Mouse (Mus musculus) liver, adult 2 months (tissue): ENCODE data around the gene Wrnip1. TPM values are rescaled to one million over a fixed set of nuclear protein-coding genes. Genes with fewer than 3 reads are reported as not detected.

Source experiments
- DNase-seq: peaks from one replicate; pipeline ENCODE4 v3.0.0-alpha.2; 2011; ENCODE audit warnings: low read depth, low spot score; ENCODE audit errors: extremely low read depth
- H3K27ac ChIP-seq: fragments of 200-500 bp; replicated peaks from 2 replicates; pipeline ENCODE4 v1.5.1; 2012; ENCODE audit warnings: low read depth, mild to moderate bottlenecking, control low read depth, inconsistent platforms, low read length; ENCODE audit not compliant: insufficient read depth
- H3K27me3 ChIP-seq: fragments of 200-500 bp; 2 replicates; pipeline ENCODE4 v1.6.1; 2012; ENCODE audit warnings: mild to moderate bottlenecking, moderate library complexity, low read length, inconsistent platforms; ENCODE audit not compliant: control insufficient read depth, insufficient read depth
- H3K36me3 ChIP-seq: fragments of 200-500 bp; 2 replicates; pipeline ENCODE4 v1.6.1; 2012; ENCODE audit warnings: low read length, inconsistent platforms; ENCODE audit not compliant: control insufficient read depth, insufficient read depth
- H3K4me1 ChIP-seq: fragments of 200-500 bp; 2 replicates; pipeline ENCODE4 v1.6.1; 2011; ENCODE audit warnings: low read length; ENCODE audit not compliant: control insufficient read depth, insufficient read depth
- H3K4me3 ChIP-seq: fragments of 200-500 bp; 2 replicates; pipeline ENCODE4 v1.5.1; 2011; ENCODE audit warnings: low read depth, mild to moderate bottlenecking, control low read depth, low read length, moderate library complexity; ENCODE audit not compliant: insufficient read depth
- H3K79me2 ChIP-seq: fragments of 200-500 bp; 2 replicates; pipeline ENCODE4 v1.6.1; 2012; ENCODE audit warnings: inconsistent platforms, mild to moderate bottlenecking, low read length, moderate library complexity; ENCODE audit not compliant: control insufficient read depth, insufficient read depth
- H3K9ac ChIP-seq: fragments of 200-500 bp; 2 replicates; pipeline ENCODE4 v1.6.1; 2012; ENCODE audit warnings: low read depth, mild to moderate bottlenecking, control low read depth, inconsistent platforms, low read length
- CTCF ChIP-seq: fragments of 200-500 bp; IDR thresholded peaks from 2 replicates; pipeline ENCODE4 v1.5.1; 2011; ENCODE audit warnings: low read depth, low read length, control low read depth
- POLR2A ChIP-seq: fragments of 200-500 bp; IDR thresholded peaks from 2 replicates; pipeline ENCODE4 v1.6.1; 2011; ENCODE audit warnings: low read length, control low read depth; ENCODE audit not compliant: insufficient read depth; ENCODE audit errors: extremely low read depth
- WGBS: fragments of 180-500 bp; shearing (Covaris S2); methylation state at CpG from one replicate; pipeline ENCODE4 v1.1.7; 2018; 5-methylcytosine and 5-hydroxymethylcytosine counted together
- polyA plus RNA-seq: library from polyadenylated mRNA; depleted of rRNA; stranded (reverse); fragments of >200 nt; gene quantifications from 2 replicates; pipeline ENCODE4 v1.2.3, GENCODE M21; 2012
- total RNA-seq: library from RNA; depleted of rRNA; stranded (reverse); fragments of >200 nt; gene quantifications from 2 replicates; pipeline ENCODE4 v1.2.3, GENCODE M21; 2014

Gene Wrnip1
- total and polyA plus RNA-seq, 2 experiments: 33.9 to 38.7 TPM

DNA sequence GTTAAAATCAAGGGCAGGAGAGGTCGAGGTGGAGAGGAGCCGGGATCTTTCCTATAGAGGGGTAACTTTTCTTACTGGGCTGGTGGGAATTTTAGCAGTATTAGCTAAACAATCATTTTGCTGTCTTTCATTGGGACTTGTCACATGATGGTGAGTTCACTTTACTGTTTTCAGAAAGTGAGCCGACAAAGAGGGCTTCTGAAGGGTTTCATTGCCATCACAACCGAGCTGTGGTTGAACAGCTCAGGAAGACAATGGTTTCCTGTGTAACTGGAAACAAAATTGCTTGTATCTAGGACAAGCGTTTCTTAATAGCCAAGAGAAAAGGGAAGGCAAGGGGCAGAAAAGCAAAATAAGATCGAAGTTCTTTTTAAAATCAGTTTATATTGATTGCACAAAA is 31.4 kb downstream of the Wrnip1 start:
- H3K27ac ChIP-seq: no peak overlapping the region
- 83% methylated on average over 6 of the region's 6 CpGs for WGBS
- TF ChIP-seq POLR2A: no peak
- no peak for TF ChIP-seq CTCF

DNA sequence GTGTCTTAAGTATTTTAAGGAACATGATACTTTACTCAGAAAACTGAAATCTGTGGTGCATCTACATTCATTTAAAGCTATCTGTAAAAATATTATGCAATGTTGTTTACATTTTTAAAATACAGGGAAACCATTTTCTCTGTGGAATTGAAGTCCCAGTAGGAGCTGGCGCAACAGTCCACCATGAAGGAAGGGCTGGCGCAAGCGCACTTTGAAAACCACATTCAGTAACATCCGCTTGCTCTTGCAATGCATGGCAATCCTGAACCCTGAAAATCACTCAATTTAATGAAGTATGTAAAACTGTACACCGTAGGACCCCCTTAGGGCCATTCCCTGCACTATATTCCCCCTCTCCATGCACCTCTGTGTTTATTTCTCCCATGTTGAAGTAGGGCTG is 32.7 kb downstream of the Wrnip1 start:
- Histone ChIP-seq H3K9ac (no peak overlapping the region), H3K27me3 (no peaks in the 10 kb centered on the region), H3K36me3 (no peaks in the 10 kb centered on the region), H3K4me1 (no peaks in the 10 kb centered on the region), H3K27ac (no peak overlapping the region), H3K4me3 (no peak overlapping the region), H3K79me2 (no peaks in the 10 kb centered on the region)
- TF ChIP-seq POLR2A: no peak
- TF ChIP-seq CTCF: no peak
- DNase-seq: no peak
- WGBS: 96% methylated on average over 5 of the region's 5 CpGs

More for the DNA sequence above, 31.4 kb downstream of the Wrnip1 start:
- no peak for DNase-seq
- H3K4me1 ChIP-seq: peaks cover 1% of the 10 kb centered on the region; the same call in 1 of the 2 replicates
- H3K9ac ChIP-seq: no peak overlapping the region
- no peaks in the 10 kb centered on the region for H3K27me3 ChIP-seq
- H3K4me3 ChIP-seq: no peak overlapping the region
- no peaks in the 10 kb centered on the region for H3K79me2 ChIP-seq
- H3K36me3 ChIP-seq: no peaks in the 10 kb centered on the region

DNA sequence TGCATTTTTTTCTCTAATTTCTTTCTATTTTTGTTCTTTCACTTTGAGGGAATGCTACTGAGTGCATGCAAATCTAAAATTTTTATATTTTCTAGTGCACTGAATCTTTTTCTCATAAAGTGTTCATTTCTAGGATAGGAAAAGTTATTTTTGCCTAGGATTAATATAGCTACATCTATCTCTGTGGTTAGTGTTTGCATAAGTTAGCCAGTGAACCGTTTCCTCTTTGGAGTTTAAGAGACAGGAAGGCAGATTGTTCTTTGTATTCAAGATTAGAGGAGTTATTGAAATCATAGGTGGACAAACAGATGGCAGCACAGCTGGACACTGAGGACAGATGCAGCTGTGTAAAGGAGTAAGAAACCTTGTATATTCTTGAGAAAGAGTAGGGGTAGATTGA is 37.5 kb downstream of the Wrnip1 start:
- TF ChIP-seq CTCF (no peak), POLR2A (no peak)
- H3K9ac ChIP-seq: no peak overlapping the region
- 57% methylated on average over 1 of the region's 1 CpGs for WGBS
- DNase-seq: no peak
- H3K79me2 ChIP-seq: no peaks in the 10 kb centered on the region
- H3K27ac ChIP-seq: no peak overlapping the region
- no peaks in the 10 kb centered on the region for H3K4me1 ChIP-seq
- no peaks in the 10 kb centered on the region for H3K27me3 ChIP-seq
- H3K4me3 ChIP-seq: no peak overlapping the region
- H3K36me3 ChIP-seq: no peaks in the 10 kb centered on the region

DNA sequence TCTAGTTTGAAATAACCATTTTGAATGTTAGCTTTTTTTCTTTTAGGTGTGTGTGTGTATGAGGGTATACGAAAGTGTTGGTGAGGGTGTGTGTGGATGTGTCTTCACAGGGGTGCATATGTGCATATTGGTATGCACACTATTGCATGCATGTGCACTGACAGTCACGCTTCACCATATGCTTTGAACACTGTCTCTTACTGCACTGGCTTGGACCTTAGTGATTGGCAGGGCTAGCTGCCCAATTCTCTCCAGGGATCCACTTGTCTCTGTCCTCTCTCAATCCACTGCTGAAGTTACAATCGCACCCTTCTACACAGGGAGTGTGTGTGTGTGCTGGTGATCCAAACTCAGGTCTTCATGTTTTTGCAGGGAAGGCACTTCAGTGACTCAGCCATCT is 39.5 kb downstream of the Wrnip1 start:
- H3K27me3 ChIP-seq: no peaks in the 10 kb centered on the region
- H3K36me3 ChIP-seq: no peaks in the 10 kb centered on the region
- TF ChIP-seq POLR2A: no peak
- no peak for TF ChIP-seq CTCF
- no peaks in the 10 kb centered on the region for H3K4me1 ChIP-seq
- H3K79me2 ChIP-seq: no peaks in the 10 kb centered on the region
- H3K27ac ChIP-seq: no peak overlapping the region
- no peak for DNase-seq
- WGBS: 96% methylated on average over 3 of the region's 3 CpGs
- H3K4me3 ChIP-seq: no peak overlapping the region
- no peak overlapping the region for H3K9ac ChIP-seq

DNA sequence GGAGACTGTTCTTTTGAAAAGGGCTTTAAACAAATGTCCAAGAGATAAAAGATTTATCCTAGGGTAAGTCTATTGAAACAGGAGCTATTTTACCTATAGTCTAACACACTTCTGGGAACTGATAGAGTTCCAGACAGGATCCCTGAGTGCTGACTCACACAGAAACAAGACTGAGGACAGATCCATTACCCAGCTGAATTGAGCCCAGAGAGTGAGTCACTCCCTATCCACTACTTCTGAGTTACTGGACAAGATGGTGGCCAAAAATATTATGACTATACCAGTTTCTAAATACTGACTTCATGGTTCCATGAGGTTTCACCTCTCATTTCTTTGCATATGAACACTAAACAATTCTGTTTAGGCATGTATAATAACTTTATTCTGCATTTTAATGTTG is 44.4 kb downstream of the Wrnip1 start:
- no peaks in the 10 kb centered on the region for H3K79me2 ChIP-seq
- H3K4me3 ChIP-seq: no peak overlapping the region
- no peak overlapping the region for H3K9ac ChIP-seq
- no peaks in the 10 kb centered on the region for H3K36me3 ChIP-seq
- TF ChIP-seq CTCF (no peak), POLR2A (no peak)
- H3K27me3 ChIP-seq: no peaks in the 10 kb centered on the region
- H3K4me1 ChIP-seq: peaks cover 5% of the 10 kb centered on the region
- no peak for DNase-seq
- H3K27ac ChIP-seq: no peak overlapping the region

DNA sequence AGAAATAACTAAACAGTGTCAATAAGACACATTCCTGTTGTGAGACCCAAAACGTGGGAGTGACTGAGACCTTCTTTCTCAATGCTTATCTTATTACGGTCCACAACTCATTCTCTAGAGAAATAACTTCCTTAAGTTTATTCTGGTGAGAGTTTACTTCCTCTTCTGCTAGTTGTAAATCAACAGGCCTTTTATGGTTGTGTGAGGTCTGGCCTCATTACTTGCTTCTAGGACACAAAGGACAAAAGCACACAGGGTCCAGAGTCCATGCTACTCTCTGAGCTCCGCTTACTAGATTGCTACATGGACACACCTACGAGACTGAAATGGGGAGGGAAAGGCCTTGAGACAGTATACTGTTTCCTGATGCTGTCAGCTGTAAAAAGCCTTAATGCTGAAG is 47.3 kb downstream of the Wrnip1 start:
- TF ChIP-seq POLR2A: no peak
- no peak for TF ChIP-seq CTCF
- H3K9ac ChIP-seq: no peak overlapping the region
- peaks cover 5% of the 10 kb centered on the region for H3K4me1 ChIP-seq
- H3K4me3 ChIP-seq: no peak overlapping the region
- no peaks in the 10 kb centered on the region for H3K27me3 ChIP-seq
- H3K27ac ChIP-seq: peak overlapping the region; percentile 1; the same call in 1 of the 2 replicates
- DNase-seq: peak; percentile 95
- WGBS: 40% methylated on average over 4 of the region's 4 CpGs
- no peaks in the 10 kb centered on the region for H3K36me3 ChIP-seq
- H3K79me2 ChIP-seq: no peaks in the 10 kb centered on the region
